Mouse (Mus musculus) neural tube, embryonic 10.5 days (tissue): ENCODE data around the gene Vmn1r1.
"Not testable (repeated sequence)": the region's sequence is repeated elsewhere in the genome, so short reads cannot be mapped to it uniquely, and the experiment has no call there.

Source experiments
- DNase-seq: peaks from one replicate; pipeline ENCODE4 v3.0.0-alpha.2; 2017; ENCODE audit warnings: low spot score; ENCODE audit errors: extremely low spot score

The Vmn1r1 gene

DNA sequence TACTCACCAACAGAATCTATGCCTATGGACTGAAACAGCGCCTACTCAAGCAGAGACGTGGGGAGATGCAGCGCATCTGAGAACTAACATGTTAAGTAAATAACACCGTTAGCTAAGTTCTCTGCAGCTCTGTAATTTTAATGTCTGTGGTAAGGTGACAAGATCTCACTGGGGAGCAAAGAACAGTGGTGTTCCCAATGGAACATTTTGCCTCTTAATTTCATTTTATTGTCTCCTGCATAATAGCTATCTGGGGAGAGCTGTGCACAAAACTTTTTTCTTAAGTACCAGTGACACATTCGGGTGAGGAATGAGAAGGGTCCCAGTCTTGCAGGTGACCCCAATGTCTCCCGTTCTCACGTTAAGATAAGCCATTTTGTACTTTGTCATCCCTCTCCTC, at the start of gene Vmn1r1:
TSS of gene Vmn1r1 (minus strand) at position 101 of the 400 bp plus-strand sequence.
- DNase-seq: no peak

DNA sequence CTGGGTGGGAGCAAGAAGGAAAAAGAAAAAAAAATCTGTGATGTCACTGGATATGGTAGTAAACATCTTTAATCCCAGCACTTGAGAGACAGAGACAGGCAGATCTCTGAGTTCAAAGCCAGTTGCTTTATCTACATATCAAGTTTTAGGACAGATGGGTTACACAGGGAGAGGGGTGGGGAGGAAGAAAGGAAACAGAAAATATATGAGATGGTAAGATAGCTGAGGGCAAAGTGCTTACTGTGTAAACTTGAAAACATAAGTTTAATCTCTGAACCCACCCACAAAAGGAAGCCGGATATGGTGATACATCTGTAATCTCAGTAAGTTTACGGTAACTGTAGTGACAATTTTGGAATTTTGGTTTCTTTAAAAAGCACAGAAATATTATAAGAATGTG, 46.0 kb upstream of the Vmn1r1 start:
- no peak for DNase-seq

DNA sequence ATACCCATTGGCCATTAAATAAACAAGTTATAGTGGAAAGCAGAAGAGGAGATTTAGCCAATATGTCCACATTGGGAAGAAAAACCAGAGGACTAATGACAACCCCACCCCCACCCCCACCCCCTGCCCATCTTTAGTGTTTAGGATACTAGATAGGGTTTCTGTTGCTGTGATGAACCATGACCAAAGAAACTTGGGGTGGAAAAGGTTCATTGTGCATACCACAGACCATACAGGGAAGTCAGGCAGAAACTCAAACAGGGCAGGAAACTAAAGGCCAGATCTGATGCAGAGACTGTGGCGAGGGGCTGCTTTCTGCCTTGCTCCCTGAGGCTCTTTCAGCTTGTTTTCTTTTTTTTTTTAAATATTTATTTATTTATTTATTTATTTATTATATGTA, 28.3 kb upstream of the Vmn1r1 start:
- no peak for DNase-seq

DNA sequence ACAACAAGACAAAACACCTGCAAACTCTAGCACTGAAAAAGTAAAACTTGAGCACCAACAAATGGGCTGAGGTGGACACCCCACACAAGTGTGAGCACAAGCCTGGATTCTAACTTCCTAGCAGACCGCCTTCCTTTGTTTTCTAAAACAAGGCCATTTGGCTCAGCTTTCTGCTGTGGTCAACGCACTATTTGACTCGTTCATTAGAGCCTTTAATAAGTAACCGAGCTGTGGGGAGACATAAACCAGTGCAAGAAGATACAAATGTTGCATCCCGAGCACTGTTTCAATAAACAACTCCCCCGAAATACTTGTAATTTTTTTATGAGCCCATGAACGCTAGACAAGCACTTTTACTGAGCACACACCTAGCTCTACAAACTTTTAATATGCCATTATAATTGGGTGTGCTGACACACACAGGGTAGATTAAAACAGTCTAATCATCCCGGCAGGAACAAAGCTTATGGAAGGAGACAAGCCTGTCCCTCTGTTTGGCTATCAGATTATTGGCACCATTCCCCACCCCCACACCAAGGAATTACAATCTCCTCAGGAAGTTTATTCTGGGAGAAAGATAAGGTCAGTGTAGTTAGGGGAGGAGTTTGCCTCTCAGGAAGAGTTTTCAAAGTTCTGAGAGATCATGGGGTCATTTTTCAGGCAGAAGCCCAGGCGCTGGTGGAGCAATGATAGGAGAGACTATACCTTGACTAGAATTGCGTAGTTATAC, 27.7 kb upstream of the Vmn1r1 start:
- DNase-seq: no peak

DNA sequence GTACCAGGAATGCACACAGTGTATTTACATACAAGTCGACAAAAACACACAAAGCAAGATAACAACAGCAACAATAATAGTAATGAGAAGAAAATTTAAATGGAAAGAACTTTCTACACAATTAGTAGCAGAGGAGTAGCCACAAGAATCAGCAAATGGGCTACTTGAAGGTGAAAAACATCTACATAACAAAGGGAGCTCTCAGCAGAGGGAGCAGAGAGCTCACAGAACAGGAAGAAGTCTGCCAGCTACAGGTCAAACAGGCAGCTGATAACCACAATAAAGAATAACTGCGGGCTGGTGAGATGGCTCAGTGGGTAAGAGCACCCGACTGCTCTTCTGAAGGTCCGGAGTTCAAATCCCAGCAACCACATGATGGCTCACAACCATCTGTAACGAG, 26.9 kb upstream of the Vmn1r1 start:
- DNase-seq: no peak

DNA sequence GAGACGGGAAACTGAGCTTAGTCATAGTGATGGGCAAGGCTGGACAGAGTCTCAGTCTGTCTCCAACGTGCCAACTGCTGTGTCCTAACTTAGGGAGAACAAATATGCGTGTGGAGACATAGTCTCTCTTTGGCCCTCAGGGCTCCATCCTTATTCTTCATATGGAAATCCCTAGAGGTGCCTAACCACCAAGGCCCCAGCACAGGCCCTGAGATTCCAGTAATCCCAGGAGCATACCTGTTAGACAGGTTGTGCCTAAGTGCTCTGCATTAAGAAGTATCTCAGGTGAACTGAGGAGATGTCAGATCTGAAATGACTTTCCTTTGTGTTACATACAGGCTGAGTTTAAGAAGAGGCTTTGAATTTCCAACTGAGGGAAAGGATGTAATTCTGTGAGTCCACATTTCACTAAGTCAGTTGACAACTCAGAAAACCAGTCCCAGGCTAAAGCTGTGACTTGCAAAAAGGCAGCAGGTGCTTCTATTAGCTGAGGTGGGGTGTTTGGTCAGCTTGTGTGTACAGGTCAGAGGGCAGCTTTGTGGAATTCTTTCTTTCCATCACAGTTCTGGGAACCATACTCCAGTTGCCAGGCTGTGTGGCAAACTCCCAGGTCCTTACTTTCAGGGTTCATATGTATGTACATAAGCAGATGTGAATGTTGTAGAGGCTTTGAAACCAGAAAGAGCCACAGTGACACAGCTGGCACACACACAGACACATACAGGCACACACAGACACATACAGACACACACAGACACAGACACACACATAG, 25.6 kb upstream of the Vmn1r1 start:
- DNase-seq: no peak

DNA sequence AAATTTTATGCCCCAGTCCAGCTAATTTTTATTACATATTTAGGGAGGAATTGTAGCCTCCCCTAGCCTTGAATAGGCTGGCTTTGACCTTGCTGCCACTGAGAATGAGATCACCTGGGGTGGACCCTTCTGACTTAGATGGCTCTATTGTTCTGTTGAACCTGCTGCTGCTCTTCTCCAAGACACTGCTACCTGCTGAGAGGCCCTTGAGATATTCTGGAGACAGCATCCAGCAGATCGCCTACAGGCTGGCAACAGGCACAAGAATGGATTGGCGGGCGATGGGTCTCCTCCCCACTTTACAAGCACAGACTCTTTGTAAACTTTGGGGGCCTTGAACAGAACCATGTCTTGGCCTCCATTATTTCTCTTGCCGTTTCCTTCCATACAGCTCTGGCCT, 18.2 kb upstream of the Vmn1r1 start:
- not testable (repeated sequence) for DNase-seq

DNA sequence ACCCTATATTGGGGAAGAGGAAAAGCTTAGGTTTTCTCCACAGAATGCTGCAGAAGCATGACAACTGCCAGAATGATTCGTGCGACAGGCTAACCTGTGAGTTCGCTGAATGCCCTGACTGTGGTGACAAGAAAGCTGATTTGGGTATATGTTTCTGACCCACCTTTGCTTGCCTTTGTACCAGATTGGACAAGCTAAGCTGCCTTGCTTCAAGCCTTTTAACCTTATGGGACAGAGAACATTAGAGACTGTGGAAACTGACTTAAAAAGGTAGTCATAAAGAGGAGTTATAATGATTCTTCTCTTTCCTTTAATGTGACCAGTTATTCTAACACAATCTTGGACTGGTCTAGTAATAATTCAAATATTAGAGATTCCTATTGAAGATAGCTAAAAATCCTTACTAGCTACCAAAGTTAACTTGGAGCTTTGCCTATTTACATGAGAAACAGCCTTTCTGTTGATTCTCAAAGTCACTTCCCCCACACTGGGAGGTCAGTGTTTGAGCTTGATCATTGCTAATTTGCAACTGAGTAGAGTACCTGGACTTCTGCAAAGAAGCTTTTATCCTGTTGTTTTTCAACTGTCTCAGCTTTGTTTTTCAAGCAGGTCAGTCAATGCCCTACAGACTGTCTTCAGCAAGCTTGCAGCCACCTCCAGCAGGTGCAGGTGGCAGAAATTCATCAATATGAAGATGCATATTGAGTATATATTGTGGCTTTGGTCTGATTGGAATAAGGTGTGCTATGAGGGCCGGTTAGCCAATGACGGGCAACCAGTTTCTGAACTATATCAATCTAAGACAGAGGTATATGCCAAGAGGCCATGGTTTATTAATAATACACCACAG, 17.4 kb upstream of the Vmn1r1 start:
- no peak for DNase-seq

DNA sequence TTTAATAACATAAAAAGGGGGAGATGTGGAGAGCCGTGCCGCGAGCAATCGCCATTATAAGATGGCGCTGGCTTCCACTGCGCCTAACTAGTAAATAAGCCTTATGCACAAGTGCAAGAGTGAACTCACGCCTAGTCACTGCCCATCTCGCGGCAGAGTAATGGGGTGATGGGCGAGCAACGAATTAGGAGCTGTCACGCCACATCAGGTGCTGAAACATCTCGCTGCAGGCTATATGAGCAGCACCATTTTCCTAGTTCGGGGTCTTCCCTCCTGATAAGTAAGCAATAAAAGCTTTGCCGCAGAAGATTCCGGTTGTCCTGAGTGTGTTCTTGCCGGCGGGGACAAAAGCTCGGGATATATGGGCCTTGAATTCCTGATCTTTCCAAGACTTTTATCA, 12.7 kb upstream of the Vmn1r1 start:
- not testable (repeated sequence) for DNase-seq

DNA sequence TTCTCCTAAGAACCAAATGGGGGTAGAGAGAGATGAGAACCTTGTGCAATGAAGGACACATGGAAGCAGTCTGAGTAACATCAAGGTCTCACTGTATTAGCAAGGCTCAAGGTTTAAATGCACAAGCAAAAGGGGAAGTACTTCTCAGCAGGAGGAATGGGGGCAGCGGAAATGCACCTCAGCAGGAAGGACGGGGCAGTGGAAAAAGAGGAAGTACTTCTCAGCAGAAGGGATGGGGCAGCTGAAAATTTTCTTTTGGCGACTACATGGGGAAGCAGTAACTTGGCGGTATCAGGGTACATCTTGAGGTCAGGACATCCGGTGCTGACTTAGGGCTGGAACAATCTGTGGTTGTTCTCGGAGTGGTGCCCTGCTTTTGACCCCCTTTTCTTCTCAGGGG, 5.9 kb upstream of the Vmn1r1 start:
- DNase-seq: not testable (repeated sequence)

DNA sequence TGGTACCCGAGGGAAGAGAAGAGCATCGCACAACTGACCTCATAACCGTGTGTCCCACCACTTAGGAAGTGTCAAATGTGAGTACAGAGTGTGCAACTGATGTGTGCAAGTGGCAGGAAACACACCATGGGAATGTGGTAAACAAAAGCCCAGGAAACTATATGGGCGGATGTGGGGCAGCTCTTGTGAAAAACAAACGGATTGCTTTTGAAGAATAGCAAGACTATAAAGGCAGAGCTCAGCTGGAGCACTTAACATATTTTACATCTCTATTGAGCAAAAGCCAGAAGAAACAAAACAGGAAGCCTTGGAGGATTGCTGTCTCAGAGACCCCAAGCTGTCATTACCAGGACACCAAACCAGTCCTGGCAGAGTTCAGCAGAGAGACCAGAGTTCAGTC, 1.3 kb downstream of the Vmn1r1 start:
- no peak for DNase-seq

DNA sequence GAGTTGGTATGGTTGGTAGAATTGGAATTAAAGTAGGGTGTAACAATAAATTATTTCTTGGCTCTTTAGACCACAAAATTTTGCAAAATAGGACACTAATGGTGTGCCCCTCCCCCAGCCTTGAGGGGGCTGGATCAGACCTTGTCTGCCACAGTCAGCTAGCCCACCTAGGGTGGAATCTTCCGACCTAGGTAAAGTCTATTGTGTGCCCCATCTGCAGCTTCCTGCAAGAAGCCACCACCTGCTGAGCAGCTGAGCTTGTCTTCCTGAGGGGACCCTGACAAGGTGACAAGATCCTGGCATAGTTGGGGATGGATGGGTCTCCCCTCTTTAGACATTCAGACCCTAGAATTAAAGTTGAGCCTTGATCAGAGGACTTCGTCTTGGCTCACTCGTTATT, 4.7 kb downstream of the Vmn1r1 start:
- no peak for DNase-seq

DNA sequence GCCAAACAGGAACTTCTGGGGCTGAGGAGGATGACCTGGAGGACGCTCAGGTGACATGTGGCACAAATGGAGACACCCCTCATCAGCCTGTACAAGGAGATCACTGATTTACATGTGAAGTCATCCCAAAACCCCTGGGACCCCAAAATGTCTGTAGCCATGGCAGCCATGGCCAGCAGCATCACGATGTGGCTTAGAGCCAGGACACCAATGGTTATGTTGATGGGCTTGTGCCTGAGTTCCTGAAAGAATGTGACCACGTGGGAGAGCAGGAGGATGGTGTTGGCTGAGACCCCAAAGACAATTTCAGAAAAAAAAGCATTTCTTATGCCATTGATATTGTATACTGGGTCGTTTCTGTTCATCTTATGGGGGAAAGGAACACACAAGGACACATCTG, 6.6 kb downstream of the Vmn1r1 start:
- no peak for DNase-seq

DNA sequence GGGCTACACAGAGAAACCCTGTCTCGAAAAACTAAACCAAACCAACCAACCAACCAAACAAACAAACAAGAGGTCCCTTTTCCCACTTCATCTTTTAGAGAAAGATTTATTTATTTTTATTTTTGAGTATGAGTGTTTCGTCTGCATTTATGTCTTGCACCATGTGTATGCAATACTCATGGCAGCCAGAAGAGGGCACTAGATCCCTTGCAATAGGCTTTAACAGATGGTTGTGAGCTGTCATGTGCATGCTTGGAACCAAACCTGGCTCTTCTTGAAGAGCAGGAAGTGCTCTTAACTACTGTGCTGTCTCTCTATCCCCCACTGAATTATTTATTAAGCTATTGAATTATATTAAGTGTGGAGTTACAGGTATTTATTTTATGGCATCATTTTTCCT, 14.3 kb downstream of the Vmn1r1 start:
- no peak for DNase-seq

DNA sequence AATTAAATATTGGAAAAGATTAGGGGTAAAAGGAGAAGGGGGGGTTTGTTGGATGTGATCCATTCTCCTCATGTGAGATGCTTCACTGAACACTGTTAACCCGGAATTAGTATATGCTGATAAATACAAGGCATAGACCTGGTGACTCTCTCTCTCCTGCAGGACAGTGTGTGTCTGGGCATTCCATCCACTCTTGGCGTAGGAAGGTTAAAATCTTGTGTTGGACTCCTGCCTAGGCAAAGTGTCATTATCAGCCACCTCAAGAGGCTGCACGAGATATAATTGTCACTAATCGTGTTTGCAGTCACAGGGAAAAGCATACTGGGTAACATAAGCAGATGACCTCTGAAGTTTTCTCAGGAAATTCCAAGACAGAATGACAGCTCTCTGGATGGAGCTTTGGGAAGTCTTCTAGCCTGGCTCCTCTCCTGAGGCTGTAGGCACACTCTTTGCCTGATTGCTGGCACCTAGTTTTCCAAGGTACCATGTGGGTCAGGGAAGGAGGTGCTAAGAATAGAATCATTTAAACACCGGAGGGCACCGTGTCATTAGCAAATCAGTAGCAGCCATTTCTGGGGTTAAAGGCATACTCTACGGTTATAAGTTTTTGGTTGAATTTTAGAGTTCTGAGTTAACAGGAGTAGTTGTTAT, 15.3 kb downstream of the Vmn1r1 start:
- no peak for DNase-seq

DNA sequence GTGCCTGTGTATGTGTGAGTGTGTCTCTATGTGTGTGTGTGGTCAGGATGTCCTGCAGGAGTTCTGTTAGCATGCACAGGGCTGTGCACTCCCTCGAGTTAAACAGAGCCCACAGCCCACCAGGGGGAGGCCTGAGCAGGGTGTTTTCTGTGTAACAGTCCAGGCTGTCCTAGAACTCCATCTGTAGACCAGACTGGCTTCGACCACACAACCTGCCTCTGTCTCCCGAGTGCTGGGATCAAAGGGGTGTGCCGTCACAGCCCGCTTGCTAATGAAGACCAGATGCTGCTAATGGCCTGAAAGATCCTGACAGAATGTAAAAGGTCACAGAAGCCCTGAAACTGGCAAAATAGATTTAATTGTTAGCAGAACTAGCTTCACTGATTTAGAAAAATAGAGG, 18.7 kb downstream of the Vmn1r1 start:
- peak; percentile 52 for DNase-seq

DNA sequence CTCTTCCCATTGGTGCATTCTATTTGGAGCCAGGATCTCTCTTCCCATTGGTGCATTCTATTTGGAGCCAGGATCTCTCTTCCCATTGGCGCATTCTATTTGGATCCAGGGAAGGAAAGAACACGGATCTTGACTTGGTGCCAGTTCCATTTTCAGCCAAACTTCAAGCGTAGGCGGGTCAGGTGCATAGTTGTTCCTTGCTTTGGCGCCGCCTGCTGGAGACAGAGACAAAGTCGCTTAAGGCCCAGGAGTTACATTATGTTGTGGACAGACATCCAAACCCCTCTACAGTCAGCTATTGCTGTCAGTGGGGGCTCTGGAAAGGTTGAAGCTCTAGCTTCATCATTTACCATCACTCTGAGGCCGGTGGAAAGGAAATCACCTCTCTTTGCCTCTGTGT, 21.0 kb downstream of the Vmn1r1 start:
- DNase-seq: no peak

DNA sequence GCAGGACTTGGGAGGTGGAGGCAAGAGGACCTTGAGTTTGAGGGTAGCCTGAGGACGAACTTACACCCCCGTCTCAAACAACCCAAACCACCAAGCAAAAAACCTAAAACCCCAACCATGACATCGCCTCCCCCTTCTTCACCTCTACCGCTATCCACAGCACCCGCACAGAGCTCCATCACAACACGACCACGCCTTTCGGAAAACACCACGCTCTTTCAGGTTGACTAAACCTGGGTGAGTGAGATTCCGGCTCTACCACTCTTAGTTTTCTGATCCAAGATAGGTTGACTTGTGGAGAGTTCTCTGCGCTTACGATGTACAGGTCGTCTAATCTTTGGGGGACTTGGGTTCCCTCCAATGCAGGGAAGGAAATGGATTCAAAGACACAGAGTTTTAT, 21.6 kb downstream of the Vmn1r1 start:
- no peak for DNase-seq

DNA sequence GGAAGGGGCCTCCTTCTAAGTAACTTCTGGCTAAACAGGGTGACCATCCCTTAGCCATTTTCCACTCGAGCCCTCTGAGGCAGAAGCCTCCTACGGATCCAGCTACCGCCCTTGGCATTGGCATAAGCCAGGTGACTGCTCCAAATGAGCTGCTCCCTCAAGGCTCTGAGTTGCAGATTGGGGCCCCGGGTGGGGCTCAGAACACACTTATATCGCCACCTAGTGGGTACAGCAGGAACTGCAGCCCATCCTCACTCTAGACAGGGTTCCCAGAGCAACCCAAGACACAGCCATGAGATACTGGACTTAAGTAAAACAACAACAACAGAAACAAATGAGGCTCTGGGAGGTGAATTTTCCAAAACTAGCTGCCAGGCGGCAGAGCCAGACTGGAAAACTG, 23.9 kb downstream of the Vmn1r1 start:
- DNase-seq: peak; percentile 88

DNA sequence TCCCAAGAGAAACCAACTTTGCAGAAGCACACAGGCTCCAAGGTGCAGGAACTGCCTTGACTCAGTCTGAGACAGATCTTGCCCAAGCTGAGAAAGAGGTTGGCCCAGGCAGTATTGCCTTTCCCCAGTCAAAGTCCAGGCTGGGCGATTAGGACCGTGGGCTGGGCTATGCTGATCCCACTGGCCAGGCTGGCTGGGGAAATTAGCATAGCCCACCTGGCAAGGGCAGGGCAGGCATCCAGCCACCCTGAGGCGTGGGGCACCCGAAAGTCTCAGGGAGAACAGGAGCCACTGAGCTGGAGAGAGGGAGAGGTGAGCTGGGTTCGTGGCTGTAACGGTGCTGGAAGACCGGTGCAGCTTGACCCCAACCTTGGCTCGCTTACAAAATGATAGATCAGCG, 24.3 kb downstream of the Vmn1r1 start:
- DNase-seq: no peak

DNA sequence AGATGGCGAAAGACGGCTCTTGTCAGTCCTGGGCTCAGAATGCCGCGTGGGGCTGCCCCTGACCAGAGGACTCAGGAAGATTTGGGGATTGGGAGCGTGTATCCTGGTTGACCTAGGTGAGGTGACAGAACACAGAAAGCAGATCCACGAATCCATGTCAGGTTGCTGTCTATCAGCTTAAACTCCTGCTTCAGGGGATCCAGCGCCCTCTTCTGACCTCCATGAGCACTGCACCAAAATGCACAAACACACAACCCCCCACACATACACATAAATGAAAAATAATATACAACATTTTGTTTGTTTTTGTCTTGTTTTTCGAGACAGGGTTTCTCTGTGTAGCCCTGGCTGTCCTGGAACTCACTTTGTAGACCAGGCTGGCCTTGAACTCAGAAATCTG, 26.1 kb downstream of the Vmn1r1 start:
- DNase-seq: peak; percentile 45
